Mouse (Mus musculus): Measurements from ENCODE around the gene Fam222b. TPM values are rescaled to one million over a fixed set of nuclear protein-coding genes. Genes with fewer than 3 reads are reported as not detected.

Gene Fam222b
- polyA plus RNA-seq, 1 experiment from 2014 or later: 12.7 TPM

GRCm38 (mm10) chr11:78202372-78202771, 107.9 kb downstream of the Fam222b start:
- Histone ChIP-seq H3K27ac (no peak overlapping the region), H3K27me3 (no peaks in the 10 kb centered on the region), H3K9ac (replicated peaks) (no peak overlapping the region), H3K9me3 (no peaks in the 10 kb centered on the region), H3K4me3 (replicated peaks) (no peak overlapping the region), H3K4me2 (no peak overlapping the region), H3K4me1 (replicated peaks) (no peaks in the 10 kb centered on the region), H3K36me3 (peaks cover 44% of the 10 kb centered on the region)
- ATAC-seq (ENCODE audit: insufficient number of reproducible peaks, insufficient read depth, low FRiP score, low TSS enrichment, low read depth): no peak
- 85% methylated on average over 3 of the region's 3 CpGs for WGBS

- Histone ChIP-seq H3K36me3 (peaks cover 64% of the 10 kb centered on the region), H3K9ac (replicated peaks) (no peak overlapping the region), H3K4me3 (replicated peaks) (no peak overlapping the region), H3K27me3 (no peaks in the 10 kb centered on the region), H3K4me2 (no peak overlapping the region), H3K27ac (no peak overlapping the region), H3K9me3 (no peaks in the 10 kb centered on the region), H3K4me1 (replicated peaks) (no peaks in the 10 kb centered on the region)
- ATAC-seq (ENCODE audit: insufficient number of reproducible peaks, insufficient read depth, low FRiP score, low TSS enrichment, low read depth): no peak
- 89% methylated on average over 6 of the region's 6 CpGs for WGBS
Observed at GRCm38 (mm10) chr11:78204287-78204686, 109.8 kb downstream of the Fam222b start.

- Histone ChIP-seq H3K4me3 (replicated peaks) (no peak overlapping the region), H3K27ac (0 out of 2 replicates have a peak overlapping the region, but pooled peaks have one; percentile 56), H3K9ac (replicated peaks) (no peak overlapping the region), H3K9me3 (no peaks in the 10 kb centered on the region), H3K4me2 (no peak overlapping the region), H3K4me1 (replicated peaks) (no peaks in the 10 kb centered on the region), H3K36me3 (peaks cover 77% of the 10 kb centered on the region), H3K27me3 (no peaks in the 10 kb centered on the region)
- no peak for ATAC-seq (ENCODE audit: insufficient number of reproducible peaks, insufficient read depth, low FRiP score, low TSS enrichment, low read depth)
- 71% methylated on average over 13 of the region's 13 CpGs for whole genome bisulfite sequencing
Observed at GRCm38 (mm10) chr11:78205361-78206206, 111.1 kb downstream of the Fam222b start.

MicroRNA genes within 50 kb of the gene (microRNA counts, 519-probe panel; counts per million panel counts)
- microRNA mmu-miR-144: 3,807 counts per million, percentile 25 among the panel's probes with 10 or more counts
- microRNA mmu-miR-451: 4,186 counts per million, percentile 29 among the panel's probes with 10 or more counts

Small RNAs within 50 kb of the gene (microRNA-seq; reads per million reads assigned to microRNA genes)
- gene Mir144 (28.6 reads per million, percentile 36 among the genes with 10 or more reads in this experiment), gene Mir451a (not detected), gene Mir451b (not detected), gene Mir7653 (0.70 reads per million)

Other genes with a start within 250 kb of the Fam222b start
- gene Pipox, start 200.6 kb upstream of the Fam222b start, polyA plus RNA-seq (2016; fragmentation: Nextera tagmentation; extraction: Ambion mirVana): 0.41 and 0.66 TPM in 2 replicates
- 0.06 TPM in 1 of 2 replicates, not detected in the other for gene Sez6, start 163.9 kb upstream of the Fam222b start, polyA plus RNA-seq (2016; fragmentation: Nextera tagmentation; extraction: Ambion mirVana)
- 26.8 and 27.7 TPM in 2 replicates for gene Phf12, start 111.9 kb upstream of the Fam222b start, polyA plus RNA-seq (2016; fragmentation: Nextera tagmentation; extraction: Ambion mirVana)
- 19.0 and 20.4 TPM in 2 replicates for gene Dhrs13, start 62.4 kb upstream of the Fam222b start, polyA plus RNA-seq (2016; fragmentation: Nextera tagmentation; extraction: Ambion mirVana)
- gene Flot2, start 56.7 kb upstream of the Fam222b start, polyA plus RNA-seq (2016; fragmentation: Nextera tagmentation; extraction: Ambion mirVana): 49.5 and 52.0 TPM in 2 replicates
- 39.2 and 41.0 TPM in 2 replicates for gene Eral1, start 14.3 kb upstream of the Fam222b start, polyA plus RNA-seq (2016; fragmentation: Nextera tagmentation; extraction: Ambion mirVana)
- gene Traf4, start 70.9 kb downstream of the Fam222b start, polyA plus RNA-seq (2016; fragmentation: Nextera tagmentation; extraction: Ambion mirVana): 115 and 128 TPM in 2 replicates
- 18.3 and 20.4 TPM in 2 replicates for gene Nek8, start 82.0 kb downstream of the Fam222b start, polyA plus RNA-seq (2016; fragmentation: Nextera tagmentation; extraction: Ambion mirVana)
- 11.6 and 11.9 TPM in 2 replicates for gene Tlcd1, start 82.1 kb downstream of the Fam222b start, polyA plus RNA-seq (2016; fragmentation: Nextera tagmentation; extraction: Ambion mirVana)
- 1,381 and 1,432 TPM in 2 replicates for gene Rpl23a, start 88.9 kb downstream of the Fam222b start, polyA plus RNA-seq (2016; fragmentation: Nextera tagmentation; extraction: Ambion mirVana)
- gene Rab34, start 93.8 kb downstream of the Fam222b start, polyA plus RNA-seq (2016; fragmentation: Nextera tagmentation; extraction: Ambion mirVana): 149 and 157 TPM in 2 replicates
- 1.9 and 2.7 TPM in 2 replicates for gene Proca1, start 98.7 kb downstream of the Fam222b start, polyA plus RNA-seq (2016; fragmentation: Nextera tagmentation; extraction: Ambion mirVana)
- 49.5 and 54.8 TPM in 2 replicates for gene Sdf2, start 151.1 kb downstream of the Fam222b start, polyA plus RNA-seq (2016; fragmentation: Nextera tagmentation; extraction: Ambion mirVana)
- gene Supt6, start 151.3 kb downstream of the Fam222b start, polyA plus RNA-seq (2016; fragmentation: Nextera tagmentation; extraction: Ambion mirVana): 36.8 and 42.2 TPM in 2 replicates
- 79.1 and 81.8 TPM in 2 replicates for gene 2610507B11Rik, start 167.1 kb downstream of the Fam222b start, polyA plus RNA-seq (2016; fragmentation: Nextera tagmentation; extraction: Ambion mirVana)
- gene BC030499, start 196.2 kb downstream of the Fam222b start, polyA plus RNA-seq (2016; fragmentation: Nextera tagmentation; extraction: Ambion mirVana): 0.26 and 0.28 TPM in 2 replicates
- 55.3 and 63.6 TPM in 2 replicates for gene Spag5, start 206.9 kb downstream of the Fam222b start, polyA plus RNA-seq (2016; fragmentation: Nextera tagmentation; extraction: Ambion mirVana)
- 4.0 and 5.0 TPM in 2 replicates for gene Aldoc, start 228.3 kb downstream of the Fam222b start, polyA plus RNA-seq (2016; fragmentation: Nextera tagmentation; extraction: Ambion mirVana)
- gene Pigs, start 233.8 kb downstream of the Fam222b start, polyA plus RNA-seq (2016; fragmentation: Nextera tagmentation; extraction: Ambion mirVana): 68.8 and 72.5 TPM in 2 replicates
- gene Unc119, start 248.8 kb downstream of the Fam222b start, polyA plus RNA-seq (2016; fragmentation: Nextera tagmentation; extraction: Ambion mirVana): 94.8 and 96.3 TPM in 2 replicates